Mouse (Mus musculus): ENCODE data around the gene Sgce.

DNA sequence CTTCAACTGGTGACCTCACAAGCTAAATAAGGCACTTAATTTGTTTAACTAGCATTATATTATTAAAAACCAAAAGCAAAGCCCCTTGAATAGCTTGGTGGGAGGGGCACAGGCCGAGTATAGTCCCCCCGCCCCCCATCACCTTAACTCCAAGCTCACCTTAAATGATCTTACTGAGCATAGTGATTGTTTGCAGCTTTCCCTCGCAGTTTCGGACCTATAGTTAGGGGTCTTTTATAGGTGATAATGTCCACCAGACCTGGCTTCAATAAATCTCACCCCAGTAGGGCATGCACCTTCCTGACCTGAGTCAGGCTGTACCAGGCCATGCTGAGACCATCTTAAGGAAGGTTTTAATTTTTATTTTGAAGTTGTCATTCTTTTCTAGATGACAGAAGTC lies 4.3 kb upstream of the Sgce start:
- TF ChIP-seq CHD2 (IDR thresholded peaks at IDR 0.05; ENCODE audit: low read depth, low read length) (no peak), MAFK (IDR thresholded peaks at IDR 0.05; ENCODE audit: insufficient read depth, low read depth, low read length) (no peak)
